Mouse (Mus musculus): ENCODE measurements around the gene Dhx9. TPM values are rescaled to one million over a fixed set of nuclear protein-coding genes. Genes with fewer than 3 reads are reported as not detected.

The Dhx9 gene
- total RNA-seq, 2 experiments from 2014 or later, result 100 to 102 TPM

Other genes with a start within 250 kb of the Dhx9 start
- gene Lamc1, start 154.9 kb downstream of the Dhx9 start, total RNA-seq (2021), result 10 to 100 TPM; 23.2 to 29.4 TPM
- 1 to 10 TPM; 1.6 to 3.0 TPM for gene Shcbp1l, start 62.5 kb downstream of the Dhx9 start, total RNA-seq (2021)
- 1 to 10 TPM; 5.0 to 5.9 TPM for gene Npl, start 62.4 kb upstream of the Dhx9 start, total RNA-seq (2021)
- 10 to 100 TPM; 55.9 to 77.4 TPM for gene Rgs8, start 165.4 kb upstream of the Dhx9 start, total RNA-seq (2021)

Data from left cerebral cortex, postnatal 25 days (tissue).